Mouse (Mus musculus): ENCODE results near the gene Nutf2.

The Nutf2 gene

GRCm38 (mm10) chr8:105860143-105860981, at the start of gene Nutf2:
Gene Nutf2 (plus strand): TSS chr8:105860580.
- ChIA-PET CTCF (interaction anchor here in 2 of 4 experiments (0.6 to 1.6 kb wide), 11 partner anchors 9 to 345 kb away, joined by 3 to 7 read pairs (median 3); partner anchors contain the start of genes Nrn1l (in 2 of the 2), Agrp (in 1 of the 2), Ctcf (in 1 of the 2) and Pskh1 (in 1 of the 2)), POLR2A (interaction anchor here (0.5 to 4.7 kb wide), 87 partner anchors 9 to 555 kb away, joined by 3 to 58 read pairs (median 4); partner anchors contain the start of genes Pskh1 (in 4 of the 4), Edc4 (in 3 of the 4), Ranbp10 (in 3 of the 4) and Tsnaxip1 (in 3 of the 4))

- CTCF ChIA-PET = interaction anchor here in 1 of 4 experiments (0.6 to 1.5 kb wide), 2 partner anchors 24 to 95 kb away, joined by 3 to 4 read pairs; no protein-coding TSS in a partner anchor
Observed at GRCm38 (mm10) chr8:105811061-105811460, 49.3 kb upstream of the Nutf2 start.

DNA sequence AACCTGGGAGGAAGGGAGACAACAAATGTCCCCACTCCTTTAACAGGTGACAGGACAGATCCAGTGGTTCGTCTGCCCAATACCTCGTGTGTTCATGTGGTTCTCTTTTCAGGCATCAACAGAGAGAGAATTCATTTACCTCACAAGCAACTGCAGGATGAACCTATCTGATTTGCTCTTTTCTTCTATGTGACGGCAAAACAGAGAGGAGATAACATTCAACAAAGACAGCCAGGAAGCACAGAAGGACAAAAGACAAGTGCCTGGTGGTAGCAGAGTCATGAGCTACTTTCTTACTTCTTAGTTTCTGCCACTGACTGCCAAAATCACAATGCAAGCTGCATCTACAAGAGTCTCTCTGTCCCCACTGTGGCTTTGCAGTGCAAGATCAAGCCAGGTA, 48.8 kb upstream of the Nutf2 start:
- ChIA-PET POLR2A (interaction anchor here in 2 of 4 experiments (0.8 to 2.5 kb wide), 5 partner anchors 8 to 58 kb away, joined by 3 to 10 read pairs (median 4); partner anchors contain the start of genes Ranbp10 (in 1 of the 2) and Tsnaxip1 (in 1 of the 2)), CTCF (interaction anchor here in 1 of 4 experiments (1.5 kb wide), 1 partner anchor 96 kb away, joined by 4 read pairs; no protein-coding TSS in a partner anchor)

More at GRCm38 (mm10) chr8:105811061-105811460, 49.3 kb upstream of the Nutf2 start:
- POLR2A ChIA-PET = interaction anchor here in 2 of 4 experiments (0.8 to 2.5 kb wide), 6 partner anchors 9 to 59 kb away, joined by 3 to 10 read pairs (median 4); partner anchors contain the start of genes Ranbp10 (in 1 of the 2) and Tsnaxip1 (in 1 of the 2)

GRCm38 (mm10) chr8:105812511-105812910, 47.9 kb upstream of the Nutf2 start:
- POLR2A ChIA-PET = interaction anchor here in 2 of 4 experiments (1.2 to 2.5 kb wide), 3 partner anchors 15 to 57 kb away, joined by 3 to 10 read pairs (median 5); partner anchors contain the start of genes Ranbp10 (in 1 of the 2) and Tsnaxip1 (in 1 of the 2)

DNA sequence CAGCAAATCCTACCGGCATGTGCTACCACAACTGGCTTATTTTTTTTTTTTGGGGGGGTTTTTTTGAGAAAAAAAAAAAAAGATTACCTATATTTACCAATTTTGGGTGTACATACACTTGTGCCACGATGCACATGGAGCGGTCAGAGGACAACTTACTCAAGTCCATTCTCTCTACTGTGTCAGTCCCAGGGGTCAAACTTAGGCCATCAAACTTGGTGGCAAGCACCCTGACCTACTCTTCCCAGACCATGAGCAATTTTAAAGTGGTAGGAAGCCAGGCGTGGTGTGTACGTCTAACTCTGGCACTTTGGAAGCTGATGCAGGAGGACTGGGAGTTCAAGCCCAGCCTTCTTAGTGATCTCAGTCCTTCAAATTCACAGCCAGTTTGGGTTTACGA, 47.1 kb upstream of the Nutf2 start:
- ChIA-PET CTCF (no interaction called here), POLR2A (no interaction called here)

More at GRCm38 (mm10) chr8:105812511-105812910, 47.9 kb upstream of the Nutf2 start:
- CTCF ChIA-PET = interaction anchor here in 1 of 4 experiments (0.6 kb wide), 1 partner anchor 237 kb away, joined by 4 read pairs; no protein-coding TSS in a partner anchor

DNA sequence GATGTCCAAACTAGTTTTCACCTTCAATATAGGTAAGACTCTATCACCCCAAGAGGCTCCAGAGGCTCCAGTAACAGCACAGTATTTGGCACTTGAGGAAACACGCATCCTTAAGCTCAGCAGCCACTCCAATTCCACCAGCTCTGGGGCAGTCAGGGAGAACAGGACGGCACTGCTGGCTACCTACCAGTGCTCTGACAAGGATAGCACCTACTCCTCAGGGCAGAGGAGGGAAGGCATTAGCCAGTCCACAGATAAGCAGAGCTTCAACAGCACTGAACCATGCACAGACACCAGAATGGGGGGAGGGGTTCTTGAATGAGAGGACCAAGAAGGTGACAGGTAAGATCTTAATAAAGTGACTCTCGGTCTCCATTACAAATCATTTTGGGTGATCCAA, 40.7 kb upstream of the Nutf2 start:
- ChIA-PET CTCF (interaction anchor here in 3 of 4 experiments (0.6 to 1.7 kb wide), 4 partner anchors 16 to 1767 kb away, joined by 3 to 17 read pairs (median 3); partner anchors contain the start of gene Agrp (in 1 of the 3)), POLR2A (interaction anchor here in 2 of 4 experiments (0.6 to 1.8 kb wide), 6 partner anchors 8 to 145 kb away, joined by 3 to 8 read pairs (median 3); partner anchors contain the start of genes Ranbp10 (in 1 of the 2) and Tsnaxip1 (in 1 of the 2))

DNA sequence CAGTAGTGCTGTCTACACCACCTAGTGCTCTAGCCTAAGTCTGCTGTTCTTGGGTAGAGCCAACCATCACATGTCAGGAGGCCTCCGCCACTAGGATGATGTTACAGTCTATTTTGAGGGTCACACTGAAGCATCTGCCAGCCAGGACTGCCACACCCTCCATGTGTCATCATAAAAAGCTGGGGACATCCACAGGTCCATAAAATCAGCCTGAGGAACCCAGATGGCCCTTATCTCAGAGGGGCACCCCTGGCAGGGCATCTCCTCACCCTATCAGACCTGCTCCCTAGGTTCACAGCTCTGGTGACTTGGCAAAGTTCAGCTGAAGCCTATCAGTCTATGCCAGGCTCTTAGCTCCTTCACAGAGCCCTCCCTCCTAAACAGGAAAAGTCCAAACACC, 39.5 kb upstream of the Nutf2 start:
- POLR2A ChIA-PET = interaction anchor here in 3 of 4 experiments (1.0 to 1.9 kb wide), 7 partner anchors 12 to 112 kb away, joined by 3 to 5 read pairs (median 3); no protein-coding TSS in a partner anchor
- CTCF ChIA-PET = interaction anchor here in 2 of 4 experiments (0.6 to 1.7 kb wide), 3 partner anchors 14 kb away, joined by 3 to 4 read pairs (median 3); no protein-coding TSS in a partner anchor

- ChIA-PET CTCF (interaction anchor here in 1 of 4 experiments (0.7 kb wide), 1 partner anchor 202 kb away, joined by 5 read pairs; no protein-coding TSS in a partner anchor), POLR2A (interaction anchor here in 3 of 4 experiments (0.6 to 1.5 kb wide), 11 partner anchors 10 to 590 kb away, joined by 3 to 5 read pairs (median 3); partner anchors contain the start of gene Nutf2 (in 2 of the 3))
Observed at GRCm38 (mm10) chr8:105825506-105825905, 34.9 kb upstream of the Nutf2 start.

DNA sequence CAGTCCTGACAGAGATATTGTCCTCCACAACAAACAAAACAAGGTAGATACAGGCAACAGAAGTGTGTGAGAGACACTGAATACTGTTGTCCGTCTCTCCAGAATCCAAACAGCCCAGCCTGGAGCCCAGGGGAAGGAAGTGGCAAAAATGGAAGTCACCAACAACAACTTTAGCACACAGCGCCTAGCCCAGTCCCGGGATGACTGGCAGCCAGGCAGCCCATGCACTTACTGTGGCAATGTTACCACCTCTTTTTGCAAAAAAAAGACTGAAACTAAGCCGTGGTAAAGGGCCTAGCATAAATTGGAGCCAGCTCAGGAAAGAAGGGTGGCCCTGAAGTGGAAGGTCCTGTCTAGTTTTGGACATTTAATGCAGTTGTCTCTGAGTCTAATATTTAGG, 34.0 kb upstream of the Nutf2 start:
- ChIA-PET CTCF (interaction anchor here in 3 of 4 experiments (0.6 to 1.8 kb wide), 14 partner anchors 9 to 465 kb away, joined by 3 to 12 read pairs (median 5); partner anchors contain the start of gene Thap11 (in 2 of the 3)), POLR2A (interaction anchor here (0.5 to 2.0 kb wide), 71 partner anchors 8 to 511 kb away, joined by 3 to 36 read pairs (median 5); partner anchors contain the start of genes Nutf2 (in 3 of the 4), Pskh1 (in 3 of the 4), Thap11 (in 3 of the 4) and Acd (in 2 of the 4))

GRCm38 (mm10) chr8:105826861-105827848, 33.2 kb upstream of the Nutf2 start, which contains the start of the genes Ranbp10 and Tsnaxip1:
Gene Ranbp10 (minus strand): TSS chr8:105827350.
Gene Tsnaxip1 (plus strand): TSS chr8:105827731.
- ChIA-PET CTCF (interaction anchor here (0.5 to 1.8 kb wide), 20 partner anchors 8 to 466 kb away, joined by 3 to 12 read pairs (median 4); partner anchors contain the start of genes Thap11 (in 2 of the 4) and Nutf2 (in 1 of the 4)), POLR2A (interaction anchor here (0.5 to 2.0 kb wide), 86 partner anchors 8 to 510 kb away, joined by 3 to 36 read pairs (median 4); partner anchors contain the start of genes Nutf2 (in 3 of the 4), Pskh1 (in 3 of the 4), Thap11 (in 3 of the 4) and Acd (in 2 of the 4))

GRCm38 (mm10) chr8:105833740-105834139, 26.6 kb upstream of the Nutf2 start:
- POLR2A ChIA-PET = interaction anchor here in 3 of 4 experiments (0.7 to 1.5 kb wide), 8 partner anchors 11 to 222 kb away, joined by 3 to 6 read pairs (median 4); partner anchors contain the start of genes Acd (in 1 of the 3), Pard6a (in 1 of the 3) and Pskh1 (in 1 of the 3)
- CTCF ChIA-PET = interaction anchor here in 2 of 4 experiments (1.1 to 2.3 kb wide), 5 partner anchors 21 to 393 kb away, joined by 3 to 12 read pairs (median 6); partner anchors contain the start of genes Pskh1 (in 1 of the 2) and Thap11 (in 1 of the 2)

DNA sequence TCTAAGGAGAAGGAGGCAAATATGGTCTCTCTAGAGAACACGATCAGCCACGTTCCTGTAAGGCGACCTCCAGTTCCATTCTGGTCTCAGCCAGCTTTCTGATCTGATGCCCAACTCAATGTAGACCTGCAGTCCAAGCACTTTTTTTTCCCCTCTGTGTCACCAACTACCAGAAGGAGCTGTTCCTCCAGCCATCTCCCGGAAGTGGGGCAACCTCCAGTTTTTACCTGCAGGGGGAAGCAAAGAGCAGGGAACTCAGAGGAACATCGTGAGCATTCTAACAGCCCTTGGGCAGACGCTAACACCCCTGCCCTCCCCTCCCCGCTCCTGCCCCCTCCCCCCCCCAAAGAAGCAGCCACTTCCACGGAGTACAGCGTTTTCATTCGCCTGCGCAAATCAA, 25.1 kb upstream of the Nutf2 start:
- ChIA-PET CTCF (interaction anchor here (0.5 to 2.3 kb wide), 41 partner anchors 8 to 581 kb away, joined by 3 to 17 read pairs (median 4); partner anchors contain the start of genes Ranbp10 (in 3 of the 4), Thap11 (in 2 of the 4), Tsnaxip1 (in 2 of the 4) and Pskh1 (in 1 of the 4)), POLR2A (interaction anchor here in 3 of 4 experiments (0.5 to 1.8 kb wide), 26 partner anchors 8 to 602 kb away, joined by 3 to 12 read pairs (median 4); partner anchors contain the start of genes Ranbp10 (in 3 of the 3), Nutf2 (in 2 of the 3), Pskh1 (in 2 of the 3) and Thap11 (in 2 of the 3))

GRCm38 (mm10) chr8:105836991-105837390, 23.4 kb upstream of the Nutf2 start:
- ChIA-PET POLR2A (interaction anchor here in 2 of 4 experiments (0.9 to 1.6 kb wide), 3 partner anchors 10 to 66 kb away, joined by 3 to 4 read pairs (median 4); partner anchors contain the start of genes Ranbp10 (in 2 of the 2) and Tsnaxip1 (in 1 of the 2)), CTCF (no interaction called here)

DNA sequence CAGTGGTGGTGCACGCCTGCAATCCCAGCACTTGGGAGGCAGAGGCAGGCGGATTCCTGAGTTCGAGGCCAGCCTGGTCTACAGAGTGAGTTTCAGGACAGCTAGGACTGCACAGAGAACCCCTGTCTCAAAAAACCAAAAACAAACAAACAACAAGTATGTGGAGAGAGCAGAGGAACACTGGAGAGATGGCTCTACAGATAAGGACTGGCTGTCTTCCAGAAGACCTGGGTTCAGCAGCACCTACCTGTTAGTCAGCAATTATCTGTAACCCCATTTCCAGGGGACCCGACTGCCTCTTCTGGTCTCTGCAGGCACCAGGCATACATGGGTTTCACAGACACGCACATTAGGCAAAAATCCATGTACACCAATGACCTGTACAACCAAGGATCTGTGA, 21.2 kb upstream of the Nutf2 start:
- ChIA-PET CTCF (interaction anchor here in 1 of 4 experiments (0.6 kb wide), 1 partner anchor 1620 kb away, joined by 4 read pairs; no protein-coding TSS in a partner anchor), POLR2A (interaction anchor here in 2 of 4 experiments (0.6 to 2.3 kb wide), 2 partner anchors 21 to 1270 kb away, joined by 3 to 7 read pairs; partner anchors contain the start of gene Nutf2 (in 1 of the 2))

DNA sequence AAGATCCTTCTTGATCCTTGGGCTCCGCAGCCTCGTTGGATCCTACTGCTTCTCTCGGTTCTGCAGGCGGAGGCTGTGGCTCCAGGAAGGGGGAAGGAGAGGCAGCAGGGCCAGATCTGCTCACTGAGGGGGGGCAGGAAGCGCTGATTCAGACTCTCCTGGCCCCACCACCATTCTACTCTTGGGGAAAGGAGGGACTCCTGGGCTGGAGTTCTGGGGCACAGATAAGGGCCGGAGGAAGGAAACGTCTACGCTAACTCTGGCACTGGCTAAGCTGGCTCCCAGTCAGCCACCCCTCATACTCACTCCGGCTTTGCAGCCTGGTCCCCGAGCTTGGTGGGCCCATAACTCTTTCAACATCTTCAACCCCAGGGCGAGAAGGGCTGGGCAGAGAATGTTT, 13.7 kb upstream of the Nutf2 start:
- CTCF ChIA-PET = interaction anchor here in 2 of 4 experiments (0.9 to 1.4 kb wide), 3 partner anchors 8 to 84 kb away, joined by 3 to 6 read pairs (median 4); no protein-coding TSS in a partner anchor
- POLR2A ChIA-PET = interaction anchor here in 2 of 4 experiments (1.0 to 2.1 kb wide), 6 partner anchors 9 to 53 kb away, joined by 3 to 11 read pairs (median 4); partner anchors contain the start of genes Nutf2 (in 1 of the 2), Pskh1 (in 1 of the 2), Ranbp10 (in 1 of the 2) and Tsnaxip1 (in 1 of the 2)
